Mouse (Mus musculus) cortical plate, adult 2 months (tissue): ENCODE data around the gene Lrwd1.

Experiments
- CTCF ChIP-seq: fragments of 200-500 bp; IDR thresholded peaks from 2 replicates; pipeline ENCODE4 v1.5.1; 2011; ENCODE audit warnings: mild to moderate bottlenecking, control low read depth, low read length; ENCODE audit not compliant: insufficient read depth; ENCODE audit errors: extremely low read depth
- POLR2A ChIP-seq: fragments of 200-500 bp; IDR thresholded peaks from 2 replicates; pipeline ENCODE4 v1.6.1; 2011; ENCODE audit warnings: mild to moderate bottlenecking, low read length, control low read depth; ENCODE audit not compliant: insufficient read depth; ENCODE audit errors: extremely low read depth

- TF ChIP-seq CTCF (no peak), POLR2A (no peak)
Observed at GRCm38 (mm10) chr5:136179594-136179993, 43.7 kb upstream of the Lrwd1 start.
